Mouse (Mus musculus): ENCODE data around the gene Nosip.

The Nosip gene

DNA sequence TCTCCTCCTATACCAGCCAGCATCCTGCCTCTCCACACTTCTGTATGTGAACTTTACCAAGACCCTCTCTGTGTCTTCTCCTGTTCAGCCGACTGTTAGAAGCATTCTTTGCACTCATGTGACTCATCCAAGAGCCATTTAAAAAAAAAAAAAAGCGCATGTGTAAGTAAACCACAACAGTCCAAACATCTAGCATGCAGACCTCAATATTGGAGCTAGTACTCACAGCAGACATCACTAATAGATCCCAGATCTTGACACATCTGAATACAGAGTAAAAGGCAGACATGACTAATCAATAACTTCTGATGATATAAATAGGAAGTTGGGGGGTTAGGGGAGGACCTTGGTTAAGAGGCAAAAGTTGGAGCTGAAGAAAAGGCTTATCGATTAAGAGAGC, 26.6 kb upstream of the Nosip start:
- DNase-seq (ENCODE audit: low read depth, low spot score): no peak

DNA sequence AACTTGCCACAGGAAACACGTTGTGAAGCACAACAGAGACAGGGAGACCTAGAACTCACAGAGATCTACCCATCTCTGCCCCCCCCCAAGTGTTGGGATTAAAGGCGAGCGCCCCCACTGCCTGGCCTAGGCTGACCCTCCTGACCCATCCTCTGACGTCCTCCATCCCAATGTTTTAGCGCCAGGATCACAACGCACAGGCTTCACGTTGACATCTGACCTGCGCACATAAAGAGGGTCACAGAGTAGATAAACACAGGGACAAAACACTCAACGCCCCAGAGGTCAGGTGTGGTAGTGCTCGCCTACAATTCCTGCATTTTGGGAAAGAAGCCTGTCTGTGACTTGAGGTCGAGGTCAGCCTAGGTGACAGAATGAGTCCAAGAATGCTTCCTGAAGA, 25.5 kb upstream of the Nosip start:
- DNase-seq (ENCODE audit: low read depth, low spot score): no peak

DNA sequence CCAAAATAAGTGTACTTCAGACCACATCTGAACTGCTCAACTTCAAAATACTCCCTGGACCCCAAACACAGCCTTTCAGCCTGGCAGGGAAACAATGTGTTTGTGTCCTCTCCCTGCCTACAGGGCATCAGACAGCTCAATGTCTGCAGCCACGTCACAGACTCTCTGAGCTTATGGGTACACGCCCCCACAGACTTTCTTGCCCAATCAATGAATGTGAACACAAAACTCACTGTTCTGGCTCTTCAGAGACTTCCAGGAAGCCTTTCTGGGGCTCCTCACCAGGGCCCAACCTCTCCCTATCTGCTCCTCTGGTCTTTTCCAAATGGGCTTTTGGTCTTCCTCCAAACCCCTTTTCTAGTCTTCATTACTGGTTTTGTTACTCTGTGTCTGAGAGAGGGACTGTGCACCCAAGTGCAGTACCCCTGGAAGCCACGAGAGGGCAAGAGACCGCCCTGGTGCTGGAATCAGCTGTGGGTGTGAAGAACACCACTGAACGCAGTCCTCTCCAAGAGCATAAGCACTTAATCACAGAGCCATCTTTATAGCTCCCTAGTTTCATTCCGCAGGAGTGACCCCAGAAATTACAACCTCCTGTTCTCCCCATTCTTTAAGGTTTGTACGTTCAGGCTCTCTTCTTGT, 24.4 kb upstream of the Nosip start:
- peak; percentile 46 for DNase-seq (ENCODE audit: low read depth, low spot score)

DNA sequence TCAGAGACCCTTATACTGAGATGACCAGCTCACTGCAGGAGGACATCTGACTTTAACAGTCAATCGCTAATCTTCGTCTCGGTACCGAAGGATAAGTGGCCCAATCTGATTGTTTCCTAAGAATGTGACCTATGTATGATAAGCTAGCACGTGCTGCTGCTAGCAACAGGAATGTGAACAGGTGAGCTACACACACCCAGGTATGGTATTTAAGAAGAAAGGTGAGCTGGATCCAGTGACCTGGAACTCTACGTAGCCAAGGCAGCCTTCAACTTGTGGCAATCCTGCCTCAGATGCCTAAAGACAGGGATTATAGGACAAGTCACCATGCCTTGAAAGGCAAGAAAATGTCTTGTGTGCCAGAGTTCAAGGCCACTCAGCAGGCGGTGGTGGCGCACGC, 23.8 kb upstream of the Nosip start:
- no peak for DNase-seq (ENCODE audit: low read depth, low spot score)

DNA sequence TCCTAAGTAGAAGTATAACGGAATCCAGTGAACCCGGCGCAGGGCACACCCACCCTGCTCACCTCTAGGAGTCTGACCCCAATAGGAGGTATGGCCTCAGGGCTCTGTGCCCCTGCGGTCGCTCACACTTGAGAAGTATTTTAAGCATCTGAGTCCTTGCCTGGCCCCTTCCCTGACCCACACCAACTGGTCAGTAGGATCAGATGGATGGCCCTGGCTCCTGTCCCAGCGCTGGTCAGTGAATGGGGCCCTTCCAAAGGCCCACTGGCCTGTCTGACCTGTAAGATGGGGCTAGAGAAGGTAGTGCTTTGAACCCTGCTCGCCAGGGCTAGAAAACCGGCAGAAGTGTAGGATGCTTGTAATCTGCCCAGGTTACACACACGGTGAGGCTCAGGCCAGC, 21.4 kb upstream of the Nosip start:
- no peak for DNase-seq (ENCODE audit: low read depth, low spot score)

DNA sequence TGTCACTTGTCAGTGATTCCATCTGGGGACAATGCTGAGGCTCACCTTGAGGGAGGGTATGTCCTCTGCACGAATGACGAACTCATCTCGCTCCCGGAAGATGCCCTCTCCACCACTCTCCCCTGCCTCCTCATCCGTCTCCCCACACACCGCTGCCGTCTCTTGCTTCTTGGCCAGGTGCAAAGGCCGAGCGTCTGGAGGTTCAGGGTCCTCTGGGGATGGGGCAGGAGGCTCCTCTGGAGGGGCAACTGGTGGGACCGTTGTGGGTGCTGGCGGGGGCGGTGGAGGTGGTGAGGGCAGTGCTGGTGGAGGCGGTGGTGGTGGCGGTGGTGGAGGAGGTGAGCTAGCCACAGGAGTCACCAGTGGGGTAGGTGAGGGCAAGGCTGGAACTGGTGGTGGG, 18.9 kb upstream of the Nosip start:
- DNase-seq (ENCODE audit: low read depth, low spot score): no peak

DNA sequence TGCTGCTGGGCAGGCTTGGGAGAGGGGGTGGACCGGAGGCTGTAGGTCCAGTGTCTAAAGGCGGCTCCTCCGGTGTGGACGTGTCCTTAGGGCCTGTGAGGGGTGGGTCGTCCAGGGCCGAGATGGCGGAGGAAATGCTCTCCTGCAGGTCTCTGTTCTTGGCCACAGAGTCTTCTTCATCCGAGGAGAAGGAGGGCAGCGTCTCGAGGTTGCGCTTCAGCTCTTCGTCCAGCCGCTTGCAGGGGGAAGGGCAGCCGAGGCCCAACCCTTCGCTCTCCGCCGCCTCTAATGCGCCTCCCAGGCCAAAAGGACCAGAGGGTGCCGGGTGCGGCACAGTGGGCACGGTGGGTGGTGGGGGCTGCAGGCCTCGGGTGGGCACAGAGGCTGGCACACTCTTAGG, 16.5 kb upstream of the Nosip start:
- DNase-seq (ENCODE audit: low read depth, low spot score): no peak

DNA sequence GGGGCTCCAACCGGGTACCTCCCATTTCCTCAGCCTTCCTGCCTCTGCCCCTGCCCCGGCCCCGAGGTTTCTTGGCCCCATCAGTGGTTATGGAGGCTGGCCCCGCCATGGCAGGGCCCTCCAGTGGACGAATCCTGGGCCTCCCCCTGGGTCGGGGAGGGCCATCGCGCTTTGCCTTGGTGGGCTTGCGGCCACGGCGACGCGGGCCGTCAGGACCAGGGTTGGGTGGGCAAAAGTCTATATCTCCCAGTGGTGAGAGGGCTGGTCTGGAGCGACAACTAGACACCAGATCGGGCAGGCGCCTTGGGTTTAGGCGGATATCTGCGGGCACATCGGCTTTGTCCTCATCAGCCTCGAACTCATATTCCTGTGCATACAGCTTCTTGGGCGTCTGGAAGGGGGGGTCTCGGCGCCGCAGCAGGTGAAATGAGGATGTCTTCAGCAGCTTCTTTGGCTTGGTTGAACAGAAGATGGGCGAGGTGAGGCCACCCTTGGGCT, 15.3 kb upstream of the Nosip start:
- no peak for DNase-seq (ENCODE audit: low read depth, low spot score)

DNA sequence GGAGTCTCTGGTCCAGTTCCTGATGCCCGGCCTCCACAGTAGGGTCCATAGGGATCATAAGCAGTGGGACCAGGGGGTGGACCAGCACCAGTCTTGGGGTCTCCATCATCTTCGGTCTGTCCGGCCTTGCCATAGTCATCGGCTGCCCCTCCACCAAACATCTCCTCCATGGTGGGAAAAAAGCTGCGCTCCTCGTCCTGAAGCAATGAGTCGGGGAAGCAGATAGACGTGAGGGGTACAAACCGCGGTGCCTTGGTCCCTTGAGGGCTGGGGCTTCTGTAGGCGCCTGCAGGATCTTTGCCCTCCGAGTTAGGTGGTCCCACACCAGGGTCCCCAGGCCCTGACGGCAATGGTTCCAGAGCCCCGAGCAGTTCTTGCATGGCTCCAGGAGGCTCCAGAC, 14.7 kb upstream of the Nosip start:
- DNase-seq (ENCODE audit: low read depth, low spot score): no peak

DNA sequence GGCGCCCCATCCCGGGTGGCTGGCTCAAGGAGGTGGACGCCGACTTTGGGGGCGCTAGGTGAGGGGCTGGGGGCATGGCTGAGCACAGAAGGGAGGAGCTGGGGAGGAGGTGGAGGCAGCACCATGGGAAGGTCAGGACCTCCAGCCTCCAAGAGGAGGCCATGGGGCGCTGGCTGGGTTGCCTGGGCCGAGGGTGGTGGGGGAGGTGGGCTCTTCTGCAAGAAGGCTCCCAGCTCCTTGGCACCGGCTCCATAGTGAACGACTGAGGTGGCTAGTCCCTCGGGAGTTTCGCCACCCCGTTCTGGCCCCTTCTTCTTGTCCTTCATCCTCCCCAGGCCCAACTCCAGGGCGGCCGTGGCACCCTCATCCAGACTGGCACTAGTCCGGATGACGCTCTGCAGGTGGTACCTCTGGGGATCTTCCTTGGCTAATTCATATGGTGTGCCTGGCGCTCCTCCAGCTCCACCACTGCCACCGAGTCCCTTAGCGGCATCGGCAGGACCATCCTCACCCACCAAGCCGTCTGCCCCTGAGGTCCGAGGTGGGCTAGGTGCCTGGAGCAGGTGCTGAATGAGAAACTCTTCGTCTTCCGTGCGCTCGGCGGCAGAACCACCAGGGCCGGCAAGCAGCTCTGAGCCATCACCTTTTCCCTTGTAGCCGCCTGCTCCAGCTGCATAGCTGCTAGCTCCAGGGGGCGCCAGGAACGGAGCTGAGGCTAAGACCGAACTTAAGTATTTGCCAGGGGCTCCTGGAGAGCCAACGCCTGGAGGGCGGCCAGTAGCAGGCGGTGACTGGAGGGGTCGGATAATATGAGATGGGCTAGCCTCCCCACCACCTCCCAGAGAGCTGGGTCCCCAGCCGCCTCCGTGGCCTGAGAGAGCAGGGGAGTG, 14.0 kb upstream of the Nosip start:
- no peak for DNase-seq (ENCODE audit: low read depth, low spot score)

DNA sequence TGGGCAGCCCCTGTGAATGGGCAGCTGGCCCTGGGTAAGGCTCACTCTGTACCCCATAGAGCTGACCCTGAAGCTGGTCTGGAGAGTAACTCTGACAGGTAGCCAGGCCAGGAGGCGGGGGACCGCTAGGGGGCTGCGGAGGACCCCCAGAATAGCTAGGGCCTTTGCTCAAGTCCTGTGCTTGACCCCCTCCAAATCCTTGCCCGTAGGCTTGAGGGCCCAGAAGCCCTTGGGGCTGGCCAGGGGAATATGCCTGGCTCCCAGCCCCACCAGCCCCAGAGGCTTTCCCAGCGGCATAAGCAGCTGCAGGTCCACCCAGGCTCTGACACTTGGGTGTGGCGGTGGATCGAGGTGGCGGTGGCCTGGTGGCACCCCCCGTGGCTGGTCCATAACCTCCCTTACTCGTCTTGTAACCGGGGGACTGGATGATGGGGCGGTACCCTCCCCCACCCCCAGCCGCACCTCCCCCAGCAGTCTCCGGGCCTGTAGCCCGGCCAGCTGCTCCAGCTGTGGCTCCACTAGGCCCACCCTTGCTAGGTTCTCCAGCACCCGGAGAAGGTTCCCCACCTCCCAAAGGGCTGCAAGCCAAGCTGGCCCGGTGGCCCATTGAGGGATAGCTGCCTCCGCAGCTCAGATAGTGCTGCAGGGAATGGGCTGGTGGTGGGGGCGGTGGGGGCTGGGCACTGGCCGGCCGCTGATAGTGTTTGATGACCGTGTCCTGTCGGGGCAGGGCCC, 13.1 kb upstream of the Nosip start:
- no peak for DNase-seq (ENCODE audit: low read depth, low spot score)

DNA sequence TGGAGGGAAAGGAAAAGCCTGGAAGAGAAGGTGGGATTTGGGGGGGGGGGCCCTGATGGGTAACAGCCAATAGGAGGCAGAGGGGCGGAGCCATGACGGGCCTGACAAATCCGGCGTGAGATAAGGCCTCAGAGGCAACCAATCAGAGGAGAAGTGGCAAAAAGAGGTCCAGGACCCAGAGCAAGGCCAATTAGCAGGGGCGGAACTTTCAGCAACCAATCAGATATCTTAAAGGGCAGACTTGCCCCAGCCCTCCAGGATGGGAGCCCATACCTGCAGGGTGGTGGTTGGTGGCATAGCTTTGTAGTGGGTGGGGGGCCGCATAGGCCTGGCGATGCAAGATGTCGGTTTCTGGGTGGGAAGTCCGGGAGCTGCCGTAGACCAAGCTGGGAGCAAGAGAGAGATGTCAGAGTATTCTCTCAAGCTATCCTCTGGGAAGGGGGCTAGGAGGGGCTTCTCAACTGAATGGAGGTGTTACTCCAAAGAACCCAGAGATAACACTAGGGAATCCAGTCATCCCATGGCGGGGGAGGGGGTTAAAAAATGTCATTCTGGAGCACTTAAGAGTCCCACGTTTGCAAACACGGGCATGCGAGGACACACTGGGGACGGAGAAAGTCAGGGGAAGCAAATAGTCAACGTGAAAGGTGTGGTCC, 11.2 kb upstream of the Nosip start:
- DNase-seq (ENCODE audit: low read depth, low spot score): peak; percentile 96

DNA sequence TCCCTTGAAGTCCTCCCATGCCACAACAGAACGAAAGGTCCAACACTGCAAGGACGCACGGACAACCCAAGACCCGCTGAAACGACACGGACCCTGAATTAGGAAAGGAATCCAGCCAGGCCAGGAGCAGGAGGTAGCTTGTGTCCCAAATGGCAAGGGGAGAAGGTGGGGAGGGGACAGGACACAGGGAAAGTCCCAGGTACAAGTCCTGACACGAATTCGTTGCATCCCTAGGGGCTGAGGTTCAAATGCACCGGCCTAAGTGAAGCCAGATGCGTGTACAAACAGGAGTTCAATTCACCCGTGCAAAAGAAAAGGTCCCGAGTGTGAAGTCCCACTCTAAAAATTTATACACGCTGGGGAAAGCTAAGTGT, 10.6 kb upstream of the Nosip start:
- no peak for DNase-seq (ENCODE audit: low read depth, low spot score)

DNA sequence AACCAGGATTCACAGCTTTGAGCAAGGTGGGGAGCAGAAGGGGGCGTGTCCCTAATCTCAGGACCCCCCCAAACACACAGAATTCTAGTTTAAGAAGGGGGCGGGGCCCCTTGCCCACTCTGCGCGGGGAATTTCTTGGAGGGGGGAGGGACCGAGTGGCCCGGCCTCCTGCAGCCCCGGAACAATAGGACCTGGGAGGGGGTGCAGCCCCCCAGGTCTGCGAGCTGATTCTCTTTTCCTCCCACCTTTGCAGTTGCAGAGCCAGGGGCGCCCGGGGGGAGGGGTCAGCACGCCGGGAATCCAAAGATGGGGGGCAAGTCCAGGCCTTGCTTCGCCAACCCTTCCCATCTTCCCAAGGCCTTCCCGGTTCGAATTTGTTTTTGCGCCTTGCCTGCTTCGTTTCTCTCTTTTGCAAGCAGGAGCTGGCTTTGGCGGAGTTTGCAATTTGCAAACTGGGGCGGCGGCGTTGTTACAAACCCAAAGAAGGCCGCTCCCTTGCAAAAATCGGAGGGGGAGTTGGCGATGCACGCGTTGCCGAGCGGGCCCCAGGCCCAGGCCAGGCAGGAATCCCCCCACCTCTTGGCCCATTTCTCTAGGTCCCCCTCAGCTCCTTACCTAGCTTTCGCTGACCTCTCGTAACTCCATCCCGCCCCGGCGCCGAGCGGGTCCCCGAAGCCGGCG, 9.9 kb upstream of the Nosip start:
- DNase-seq (ENCODE audit: low read depth, low spot score): peak; percentile 68

DNA sequence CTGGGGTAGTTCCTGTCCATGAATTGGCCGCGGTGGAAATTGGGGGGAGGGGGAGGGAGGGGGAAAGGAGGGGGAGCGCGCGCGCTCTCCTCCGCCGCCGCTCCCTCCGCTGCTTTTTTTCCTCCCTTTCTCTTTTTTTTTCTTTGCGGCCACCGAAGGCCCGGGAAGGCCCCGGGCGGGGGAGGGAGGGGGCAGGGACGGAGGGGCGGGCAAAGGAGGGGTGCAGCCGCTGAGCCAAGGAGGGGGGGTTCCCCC, 9.4 kb upstream of the Nosip start, which contains the start of gene Prr12:
Gene Prr12 (minus strand): TSS at position 20 of the 255 bp plus-strand sequence.
- DNase-seq (ENCODE audit: low read depth, low spot score): no peak

DNA sequence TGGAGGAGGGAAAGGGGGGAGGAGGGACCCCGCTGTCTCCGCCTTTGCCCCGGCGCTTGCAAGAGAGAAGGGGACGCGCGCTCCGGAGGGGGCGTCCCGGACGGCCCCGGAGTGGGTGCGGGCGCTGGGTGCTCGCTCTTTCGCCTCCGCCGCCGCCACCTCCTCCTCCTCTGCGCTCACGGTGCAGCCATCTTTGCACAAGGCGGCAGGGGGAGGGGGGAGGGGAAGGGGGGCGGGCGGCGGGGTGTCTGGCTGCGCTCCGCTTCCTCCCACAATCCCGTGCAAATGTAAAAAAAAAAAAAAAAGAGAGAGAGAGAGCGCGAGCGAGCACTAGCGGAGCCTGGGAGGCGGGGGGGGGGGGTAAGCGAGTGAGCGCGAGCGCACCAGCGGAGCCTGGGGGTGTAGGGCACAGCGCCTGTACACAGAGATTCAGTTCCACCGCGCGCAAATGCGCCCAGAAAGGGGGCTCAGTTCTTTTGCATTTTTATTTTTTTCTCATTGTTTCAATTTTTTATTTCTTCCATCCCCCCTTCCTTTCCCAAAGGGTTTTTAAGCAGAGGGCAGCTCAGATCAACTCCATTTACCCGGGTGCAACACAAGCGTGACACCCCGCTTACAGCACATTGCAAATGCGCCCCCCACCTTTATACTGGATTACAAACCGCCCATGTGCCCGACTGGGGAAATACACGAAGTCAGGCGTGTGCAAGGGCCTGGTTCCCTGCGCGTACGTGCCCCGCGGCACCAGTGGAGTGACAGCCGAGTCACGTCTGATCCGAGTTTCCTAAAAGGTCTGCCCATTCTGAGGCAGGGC, 8.9 kb upstream of the Nosip start:
- DNase-seq (ENCODE audit: low read depth, low spot score): peak; percentile 94

DNA sequence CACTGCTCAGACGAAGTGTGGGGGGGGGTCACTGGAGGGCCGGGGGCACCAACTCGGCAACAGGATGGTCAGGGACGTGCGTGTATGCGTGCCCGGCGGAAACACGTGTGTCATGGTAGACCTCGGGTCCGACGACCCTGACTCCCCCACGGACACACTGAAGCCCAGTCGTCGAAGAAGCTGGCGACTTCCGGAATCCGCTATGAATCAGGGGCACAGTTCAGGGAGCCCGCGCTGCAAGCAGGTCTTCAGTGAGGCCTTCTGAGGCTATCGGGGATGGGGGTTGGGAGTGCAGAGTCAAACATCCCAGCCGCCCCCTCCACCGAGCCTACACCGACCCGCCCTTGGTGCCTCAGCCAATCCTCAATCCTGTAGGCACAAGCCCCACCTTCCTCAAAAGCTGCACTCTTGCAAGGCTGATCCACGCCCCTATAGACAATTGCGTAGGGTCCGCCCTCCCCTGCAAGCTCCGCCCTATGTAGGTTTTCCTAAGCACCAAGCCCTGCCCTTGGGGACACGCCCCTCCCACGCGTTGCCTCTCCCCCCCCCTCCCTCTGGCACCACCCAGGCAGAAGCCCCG, 8.2 kb upstream of the Nosip start:
- peak; percentile 100 for DNase-seq (ENCODE audit: low read depth, low spot score)

DNA sequence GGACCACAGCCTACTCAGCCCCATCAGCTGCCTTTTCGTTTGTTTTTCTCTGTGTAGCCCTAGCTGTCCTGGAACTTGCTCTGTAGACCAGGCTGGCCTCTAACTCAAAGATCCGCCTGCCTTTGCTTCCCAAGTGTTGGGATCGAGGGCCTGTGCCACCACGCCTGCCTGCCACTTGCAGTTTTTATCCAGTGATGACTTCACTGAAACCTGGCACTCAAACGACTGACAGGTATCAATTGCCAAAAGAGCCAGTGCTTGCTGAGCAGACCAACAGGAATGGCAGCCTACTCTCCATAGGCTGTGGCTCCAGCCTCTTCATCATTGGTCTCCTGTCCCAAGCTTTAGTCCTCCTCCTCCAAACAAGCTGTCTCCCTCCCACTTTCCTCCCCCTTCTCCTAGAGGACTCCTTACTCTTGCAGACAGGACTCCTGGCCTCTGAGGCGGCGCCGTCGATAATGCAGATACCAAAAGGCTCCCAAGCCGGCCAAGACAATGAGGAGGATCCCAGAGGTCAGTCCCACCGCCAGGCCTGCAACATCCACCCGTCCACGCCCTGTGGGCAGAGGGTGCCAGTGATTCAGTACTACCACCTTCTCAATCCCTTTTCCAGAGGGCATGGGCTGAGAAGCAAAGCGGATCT, 5.8 kb upstream of the Nosip start:
- no peak for DNase-seq (ENCODE audit: low read depth, low spot score)

DNA sequence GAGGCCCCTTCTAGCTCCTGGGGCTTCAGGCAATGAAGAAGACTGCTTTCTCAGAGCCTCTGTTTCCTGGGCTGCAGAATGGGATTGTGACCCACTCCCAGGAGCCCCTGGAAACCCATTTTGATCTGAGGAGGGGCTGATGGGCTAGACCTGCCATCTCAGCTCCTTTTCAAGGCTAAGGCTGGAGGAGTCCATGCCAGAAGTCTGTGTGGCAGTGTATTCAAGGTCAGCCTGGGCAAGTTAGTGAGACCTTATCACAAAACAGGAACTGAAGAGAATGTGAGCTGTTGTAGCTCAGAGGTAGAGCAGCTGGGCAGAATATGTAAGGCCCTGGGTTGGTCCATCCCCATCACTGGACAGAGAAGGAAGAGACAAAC, 5.3 kb upstream of the Nosip start:
- no peak for DNase-seq (ENCODE audit: low read depth, low spot score)

All from brain, adult 2 months (tissue).